Mouse (Mus musculus): ENCODE measurements around the gene Far1. TPM values are rescaled to one million over a fixed set of nuclear protein-coding genes. Genes with fewer than 3 reads are reported as not detected.

Gene Far1
- polyA plus RNA-seq, 1 experiment from 2014 or later = 15.4 TPM

GRCm38 (mm10) chr7:113551742-113552463 lies 38.3 kb downstream of the Far1 start:
- Histone ChIP-seq H3K27ac (ENCODE audit: low read depth, low read length) (no peak overlapping the region), H3K4me3 (ENCODE audit: low read depth, low read length) (no peak overlapping the region)
- TF ChIP-seq CTCF (IDR thresholded peaks at IDR 0.05; ENCODE audit: low read depth) = no peak

GRCm38 (mm10) chr7:113552508-113552907 lies 38.9 kb downstream of the Far1 start:
- no peak overlapping the region for H3K27ac ChIP-seq (ENCODE audit: low read depth, low read length)
- WGBS = 89% methylated on average over 2 of the region's 2 CpGs
- no peak for TF ChIP-seq CTCF (IDR thresholded peaks at IDR 0.05; ENCODE audit: low read depth)

More at GRCm38 (mm10) chr7:113551742-113552463, 38.3 kb downstream of the Far1 start:
- Histone ChIP-seq H3K4me1 (replicated peaks; ENCODE audit: control insufficient read depth, insufficient read depth, low read length) (no peaks in the 10 kb centered on the region), H3K4me2 (replicated peaks; ENCODE audit: low read depth) (no peak overlapping the region), H3K9me3 (ENCODE audit: control insufficient read depth) (no peaks in the 10 kb centered on the region), H3K36me3 (ENCODE audit: control insufficient read depth, insufficient read depth) (peaks cover 7% of the 10 kb centered on the region; the same call in 1 of the 2 replicates), H3K27me3 (replicated peaks; ENCODE audit: control insufficient read depth, insufficient read depth, low read length) (no peaks in the 10 kb centered on the region), H3K9ac (ENCODE audit: low read depth, low read length) (no peak overlapping the region)
- no peak for ATAC-seq

GRCm38 (mm10) chr7:113556138-113556537 lies 42.5 kb downstream of the Far1 start:
- H3K9me3 ChIP-seq (ENCODE audit: control insufficient read depth) = no peaks in the 10 kb centered on the region
- H3K36me3 ChIP-seq (ENCODE audit: control insufficient read depth, insufficient read depth) = peaks cover 7% of the 10 kb centered on the region; the same call in 1 of the 2 replicates
- WGBS = 76% methylated on average over 1 of the region's 1 CpGs
- no peak overlapping the region for H3K4me2 ChIP-seq (replicated peaks; ENCODE audit: low read depth)
- H3K4me3 ChIP-seq (ENCODE audit: low read depth, low read length) = no peak overlapping the region
- H3K9ac ChIP-seq (ENCODE audit: low read depth, low read length) = no peak overlapping the region
- TF ChIP-seq CTCF (IDR thresholded peaks at IDR 0.05; ENCODE audit: low read depth) = no peak
- H3K27me3 ChIP-seq (replicated peaks; ENCODE audit: control insufficient read depth, insufficient read depth, low read length) = no peaks in the 10 kb centered on the region
- H3K27ac ChIP-seq (ENCODE audit: low read depth, low read length) = no peak overlapping the region
- ATAC-seq = no peak
- H3K4me1 ChIP-seq (replicated peaks; ENCODE audit: control insufficient read depth, insufficient read depth, low read length) = no peaks in the 10 kb centered on the region

More at GRCm38 (mm10) chr7:113552508-113552907, 38.9 kb downstream of the Far1 start:
- no peaks in the 10 kb centered on the region for H3K4me1 ChIP-seq (replicated peaks; ENCODE audit: control insufficient read depth, insufficient read depth, low read length)
- no peak for ATAC-seq
- no peak overlapping the region for H3K4me2 ChIP-seq (replicated peaks; ENCODE audit: low read depth)
- no peak overlapping the region for H3K4me3 ChIP-seq (ENCODE audit: low read depth, low read length)
- peaks cover 7% of the 10 kb centered on the region; the same call in 1 of the 2 replicates for H3K36me3 ChIP-seq (ENCODE audit: control insufficient read depth, insufficient read depth)
- no peaks in the 10 kb centered on the region for H3K27me3 ChIP-seq (replicated peaks; ENCODE audit: control insufficient read depth, insufficient read depth, low read length)
- H3K9me3 ChIP-seq (ENCODE audit: control insufficient read depth) = no peaks in the 10 kb centered on the region
- H3K9ac ChIP-seq (ENCODE audit: low read depth, low read length) = no peak overlapping the region

GRCm38 (mm10) chr7:113566892-113567291 lies 53.3 kb downstream of the Far1 start:
- no peak for ATAC-seq
- WGBS = 32% methylated on average over 1 of the region's 1 CpGs
- H3K4me1 ChIP-seq (replicated peaks; ENCODE audit: control insufficient read depth, insufficient read depth, low read length) = no peaks in the 10 kb centered on the region

GRCm38 (mm10) chr7:113571121-113571520 lies 57.5 kb downstream of the Far1 start:
- ATAC-seq = no peak
- no peak overlapping the region for H3K4me3 ChIP-seq (ENCODE audit: low read depth, low read length)
- no peak for TF ChIP-seq CTCF (IDR thresholded peaks at IDR 0.05; ENCODE audit: low read depth)
- no peak overlapping the region for H3K4me2 ChIP-seq (replicated peaks; ENCODE audit: low read depth)
- no peaks in the 10 kb centered on the region for H3K4me1 ChIP-seq (replicated peaks; ENCODE audit: control insufficient read depth, insufficient read depth, low read length)
- no peaks in the 10 kb centered on the region for H3K27me3 ChIP-seq (replicated peaks; ENCODE audit: control insufficient read depth, insufficient read depth, low read length)
- 67% methylated on average over 6 of the region's 6 CpGs for WGBS
- no peak overlapping the region for H3K9ac ChIP-seq (ENCODE audit: low read depth, low read length)
- H3K36me3 ChIP-seq (ENCODE audit: control insufficient read depth, insufficient read depth) = no peaks in the 10 kb centered on the region
- H3K9me3 ChIP-seq (ENCODE audit: control insufficient read depth) = no peaks in the 10 kb centered on the region
- H3K27ac ChIP-seq (ENCODE audit: low read depth, low read length) = no peak overlapping the region

More at GRCm38 (mm10) chr7:113566892-113567291, 53.3 kb downstream of the Far1 start:
- H3K27ac ChIP-seq (ENCODE audit: low read depth, low read length) = no peak overlapping the region
- H3K36me3 ChIP-seq (ENCODE audit: control insufficient read depth, insufficient read depth) = no peaks in the 10 kb centered on the region
- no peak for TF ChIP-seq CTCF (IDR thresholded peaks at IDR 0.05; ENCODE audit: low read depth)
- H3K4me3 ChIP-seq (ENCODE audit: low read depth, low read length) = no peak overlapping the region
- no peaks in the 10 kb centered on the region for H3K9me3 ChIP-seq (ENCODE audit: control insufficient read depth)
- H3K4me2 ChIP-seq (replicated peaks; ENCODE audit: low read depth) = no peak overlapping the region
- no peaks in the 10 kb centered on the region for H3K27me3 ChIP-seq (replicated peaks; ENCODE audit: control insufficient read depth, insufficient read depth, low read length)
- no peak overlapping the region for H3K9ac ChIP-seq (ENCODE audit: low read depth, low read length)

GRCm38 (mm10) chr7:113572741-113573140 lies 59.1 kb downstream of the Far1 start:
- ATAC-seq = no peak
- H3K27me3 ChIP-seq (replicated peaks; ENCODE audit: control insufficient read depth, insufficient read depth, low read length) = no peaks in the 10 kb centered on the region
- H3K4me2 ChIP-seq (replicated peaks; ENCODE audit: low read depth) = no peak overlapping the region
- H3K4me1 ChIP-seq (replicated peaks; ENCODE audit: control insufficient read depth, insufficient read depth, low read length) = no peaks in the 10 kb centered on the region
- no peaks in the 10 kb centered on the region for H3K36me3 ChIP-seq (ENCODE audit: control insufficient read depth, insufficient read depth)
- H3K9ac ChIP-seq (ENCODE audit: low read depth, low read length) = no peak overlapping the region
- H3K4me3 ChIP-seq (ENCODE audit: low read depth, low read length) = no peak overlapping the region
- H3K9me3 ChIP-seq (ENCODE audit: control insufficient read depth) = no peaks in the 10 kb centered on the region
- no peak for TF ChIP-seq CTCF (IDR thresholded peaks at IDR 0.05; ENCODE audit: low read depth)
- WGBS = 70% methylated on average over 2 of the region's 2 CpGs
- H3K27ac ChIP-seq (ENCODE audit: low read depth, low read length) = no peak overlapping the region
